Mouse (Mus musculus) liver, adult 2 months (tissue): ENCODE results near the gene Mcu.

Experiments used
- CTCF ChIP-seq: fragments of 200-500 bp; IDR thresholded peaks from 2 replicates; pipeline ENCODE4 v1.5.1; 2011; ENCODE audit warnings: low read depth, low read length, control low read depth
- POLR2A ChIP-seq: fragments of 200-500 bp; IDR thresholded peaks from 2 replicates; pipeline ENCODE4 v1.6.1; 2011; ENCODE audit warnings: low read length, control low read depth; ENCODE audit not compliant: insufficient read depth; ENCODE audit errors: extremely low read depth

- TF ChIP-seq POLR2A: no peak
- TF ChIP-seq CTCF: no peak
Observed at GRCm38 (mm10) chr10:59462307-59462706, 154.2 kb downstream of the Mcu start.
